Mouse (Mus musculus) small intestine, adult 2 months (tissue): ENCODE data around the gene Cdc42ep4. TPM values are rescaled to one million over a fixed set of nuclear protein-coding genes. Genes with fewer than 3 reads are reported as not detected.
A peak's percentile ranks its signal among the peaks of the same experiment; 100 is the strongest.

Experiments used
- H3K27ac ChIP-seq: fragments of 200-500 bp; 2 replicates; pipeline ENCODE4 v1.5.1; 2012; ENCODE audit warnings: low read depth, low read length, control low read depth, inconsistent platforms; ENCODE audit not compliant: insufficient read depth
- H3K27me3 ChIP-seq: fragments of 200-500 bp; 2 replicates; pipeline ENCODE4 v1.6.1; 2012; ENCODE audit warnings: mild to moderate bottlenecking, moderate library complexity, low read length, inconsistent platforms; ENCODE audit not compliant: control insufficient read depth, insufficient read depth
- H3K36me3 ChIP-seq: fragments of 200-500 bp; 2 replicates; pipeline ENCODE4 v1.6.1; 2012; ENCODE audit warnings: mild to moderate bottlenecking, low read length, control low read depth, inconsistent platforms; ENCODE audit not compliant: control insufficient read depth, insufficient read depth
- H3K4me1 ChIP-seq: fragments of 200-500 bp; 2 replicates; pipeline ENCODE4 v1.6.1; 2012; ENCODE audit warnings: low read length, inconsistent platforms, mixed read lengths; ENCODE audit not compliant: control insufficient read depth, insufficient read depth, insufficient read length
- H3K4me3 ChIP-seq: fragments of 200-500 bp; 2 replicates; pipeline ENCODE4 v1.5.1; 2012; ENCODE audit warnings: low read depth, mild to moderate bottlenecking, control low read depth, inconsistent platforms, low read length, moderate library complexity
- CTCF ChIP-seq: fragments of 200-500 bp; IDR thresholded peaks from 2 replicates; pipeline ENCODE4 v1.5.1; 2012; ENCODE audit warnings: low read depth, mild to moderate bottlenecking, control low read depth, inconsistent platforms, low read length, moderate library complexity, mixed read lengths; ENCODE audit not compliant: insufficient replicate concordance, insufficient read length; ENCODE audit errors: extremely low read depth
- POLR2A ChIP-seq: fragments of 200-500 bp; IDR thresholded peaks from 2 replicates; pipeline ENCODE4 v1.6.1; 2012; ENCODE audit warnings: low read depth, mild to moderate bottlenecking, control low read depth, inconsistent platforms, low read length, moderate library complexity
- WGBS: fragments of 180-500 bp; shearing (Covaris S2); methylation state at CpG from one replicate; pipeline ENCODE4 v1.1.7; 2018; 5-methylcytosine and 5-hydroxymethylcytosine counted together
- polyA plus RNA-seq: library from polyadenylated mRNA; depleted of rRNA; stranded (reverse); fragments of >200 nt; gene quantifications from 2 replicates; pipeline ENCODE4 v1.2.3, GENCODE M21; 2012

The Cdc42ep4 gene
- polyA plus RNA-seq, 1 experiment: 41.4 TPM

- Histone ChIP-seq H3K4me1 (peaks cover 7% of the 10 kb centered on the region), H3K27ac (no peak overlapping the region), H3K4me3 (no peak overlapping the region), H3K36me3 (no peaks in the 10 kb centered on the region), H3K27me3 (no peaks in the 10 kb centered on the region)
- 89% methylated on average over 19 of the region's 19 CpGs for WGBS
- TF ChIP-seq CTCF (no peak), POLR2A (no peak)
These were observed 43.0 kb downstream of the Cdc42ep4 start for GRCm38 (mm10) chr11:113708629-113709213.

GRCm38 (mm10) chr11:113705966-113706652 is 45.6 kb downstream of the Cdc42ep4 start:
- TF ChIP-seq CTCF: no peak
- TF ChIP-seq POLR2A: no peak
- Histone ChIP-seq H3K27ac (no peak overlapping the region), H3K4me3 (no peak overlapping the region), H3K4me1 (peaks cover 7% of the 10 kb centered on the region), H3K27me3 (no peaks in the 10 kb centered on the region), H3K36me3 (no peaks in the 10 kb centered on the region)
- 81% methylated on average over 15 of the region's 15 CpGs for WGBS

DNA sequence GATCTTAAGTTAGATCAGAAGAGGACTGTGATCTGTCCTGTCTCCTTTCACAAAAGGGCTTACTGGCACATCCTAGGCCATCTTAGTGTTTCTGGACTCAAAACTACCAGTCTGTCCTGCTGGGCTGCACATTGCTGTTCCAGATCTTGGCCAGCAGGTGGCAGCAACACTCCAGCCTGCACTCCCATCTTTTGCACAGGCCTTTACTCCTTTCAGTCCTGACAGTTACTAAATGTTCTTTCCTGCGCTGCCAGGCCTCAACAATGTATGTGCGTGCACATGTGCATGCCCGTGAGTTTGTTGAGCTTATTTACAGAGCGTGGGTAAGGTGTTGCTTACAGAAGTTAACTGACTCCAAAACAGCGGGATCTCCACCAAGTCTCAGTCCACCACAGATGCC is 47.9 kb downstream of the Cdc42ep4 start:
- Histone ChIP-seq H3K36me3 (no peaks in the 10 kb centered on the region), H3K27ac (no peak overlapping the region), H3K4me3 (no peak overlapping the region), H3K4me1 (no peaks in the 10 kb centered on the region), H3K27me3 (no peaks in the 10 kb centered on the region)
- WGBS: 31% methylated on average over 5 of the region's 5 CpGs
- TF ChIP-seq POLR2A (no peak), CTCF (peak; percentile 95)

- Histone ChIP-seq H3K4me3 (no peak overlapping the region), H3K27ac (no peak overlapping the region), H3K27me3 (no peaks in the 10 kb centered on the region), H3K36me3 (no peaks in the 10 kb centered on the region), H3K4me1 (no peaks in the 10 kb centered on the region)
- no peak for TF ChIP-seq CTCF
- no peak for TF ChIP-seq POLR2A
- WGBS: 72% methylated on average over 7 of the region's 7 CpGs
These were observed 52.0 kb downstream of the Cdc42ep4 start for GRCm38 (mm10) chr11:113699643-113700042.

- Histone ChIP-seq H3K36me3 (0 out of 2 replicates have a peak, but pooled peaks cover 2% of the 10 kb centered on the region), H3K27ac (no peak overlapping the region), H3K27me3 (no peaks in the 10 kb centered on the region), H3K4me1 (no peaks in the 10 kb centered on the region), H3K4me3 (no peak overlapping the region)
- 21% methylated on average over 12 of the region's 12 CpGs for WGBS
- TF ChIP-seq POLR2A (no peak), CTCF (no peak)
These were observed 53.6 kb downstream of the Cdc42ep4 start for GRCm38 (mm10) chr11:113698013-113698545.

GRCm38 (mm10) chr11:113697571-113697970 is 54.1 kb downstream of the Cdc42ep4 start:
- TF ChIP-seq CTCF (no peak), POLR2A (no peak)
- no peaks in the 10 kb centered on the region for H3K27me3 ChIP-seq
- H3K27ac ChIP-seq: 0 out of 2 replicates have a peak overlapping the region, but pooled peaks have one; percentile 18
- peaks cover 4% of the 10 kb centered on the region; the same call in 1 of the 2 replicates for H3K36me3 ChIP-seq
- no peak overlapping the region for H3K4me3 ChIP-seq
- no peaks in the 10 kb centered on the region for H3K4me1 ChIP-seq
- 67% methylated on average over 5 of the region's 5 CpGs for whole genome bisulfite sequencing

GRCm38 (mm10) chr11:113691851-113692250 is 59.8 kb downstream of the Cdc42ep4 start:
- peaks cover 25% of the 10 kb centered on the region for H3K36me3 ChIP-seq
- TF ChIP-seq CTCF: no peak
- no peak for TF ChIP-seq POLR2A
- H3K27ac ChIP-seq: no peak overlapping the region

More at GRCm38 (mm10) chr11:113691851-113692250, 59.8 kb downstream of the Cdc42ep4 start:
- Histone ChIP-seq H3K4me1 (peaks cover 2% of the 10 kb centered on the region; the same call in 1 of the 2 replicates), H3K27me3 (no peaks in the 10 kb centered on the region), H3K4me3 (no peak overlapping the region)
- 73% methylated on average over 3 of the region's 3 CpGs for WGBS
